Mouse (Mus musculus) G1E (cell line): ENCODE results near the gene Atg7.

Experiments used
- CTCF ChIP-seq: IDR thresholded peaks from 2 replicates; pipeline ENCODE4 v1.5.1; 2012; ENCODE audit warnings: low read depth, low read length, inconsistent platforms, mixed read lengths
- GATA1 ChIP-seq: IDR thresholded peaks from 2 replicates; pipeline ENCODE4 v1.6.1; 2012; ENCODE audit warnings: borderline replicate concordance, low read length, inconsistent platforms, mixed read lengths

- TF ChIP-seq CTCF: no peak
- no peak for TF ChIP-seq GATA1
These were observed 55.7 kb downstream of the Atg7 start for GRCm38 (mm10) chr6:114698578-114698977.
